Mouse (Mus musculus) hindbrain, embryonic 16.5 days (tissue): Measurements from ENCODE around the gene Usp44. TPM values are rescaled to one million over a fixed set of nuclear protein-coding genes. Genes with fewer than 3 reads are reported as not detected.

ENCODE experiments used
- ATAC-seq: fragments of 200-750 bp; cut with Nextera tagmentation; 2 replicates; pipeline ENCODE4 v1.8.0; 2017; ENCODE audit warnings: moderate TSS enrichment, moderate library complexity
- H3K27ac ChIP-seq: fragments of 300-500 bp; sonication (generic); 2 replicates; pipeline ENCODE4 v1.5.1; 2014; ENCODE audit warnings: low read depth, mild to moderate bottlenecking, control low read depth, low read length, moderate library complexity
- H3K27me3 ChIP-seq: fragments of 300-500 bp; sonication (generic); replicated peaks from 2 replicates; pipeline ENCODE4 v1.6.1; 2014; ENCODE audit warnings: low read length; ENCODE audit not compliant: control insufficient read depth, insufficient read depth
- H3K36me3 ChIP-seq: fragments of 300-500 bp; sonication (generic); 2 replicates; pipeline ENCODE4 v1.6.1; 2014; ENCODE audit warnings: mild to moderate bottlenecking, low read length, moderate library complexity, mixed read lengths; ENCODE audit not compliant: control insufficient read depth, insufficient read depth
- H3K4me1 ChIP-seq: fragments of 300-500 bp; sonication (generic); 2 replicates; pipeline ENCODE4 v1.6.1; 2014; ENCODE audit warnings: low read depth, low read length; ENCODE audit not compliant: control insufficient read depth, insufficient read depth
- H3K4me2 ChIP-seq: fragments of 300-500 bp; sonication (generic); 2 replicates; pipeline ENCODE4 v1.6.1; 2014; ENCODE audit warnings: mild to moderate bottlenecking, low read length, control low read depth, moderate library complexity
- H3K4me3 ChIP-seq: fragments of 300-500 bp; sonication (generic); 2 replicates; pipeline ENCODE4 v1.5.1; 2014; ENCODE audit warnings: mild to moderate bottlenecking, low read length, control low read depth, moderate library complexity
- H3K9ac ChIP-seq: fragments of 300-500 bp; sonication (generic); 2 replicates; pipeline ENCODE4 v1.6.1; 2014; ENCODE audit warnings: low read depth, mild to moderate bottlenecking, control low read depth, low read length, moderate library complexity
- H3K9me3 ChIP-seq: fragments of 300-500 bp; sonication (generic); 2 replicates; pipeline ENCODE4 v1.6.1; 2014; ENCODE audit warnings: mild to moderate bottlenecking, low read length, moderate library complexity; ENCODE audit not compliant: control insufficient read depth
- WGBS: fragments of 180-500 bp; shearing (Covaris S2); extraction: QIAGEN DNeasy Blood & Tissue Kit; methylation state at CpG from one replicate; pipeline ENCODE4 v1.1.7; 2014; 5-methylcytosine and 5-hydroxymethylcytosine counted together
- polyA plus RNA-seq: library from polyadenylated mRNA; unstranded; fragments of >200 nt; fragmentation: Nextera tagmentation; extraction: Ambion mirVana; gene quantifications from 2 replicates; pipeline ENCODE4 v1.2.1, GENCODE M21; 2015

The Usp44 gene
- polyA plus RNA-seq, 1 experiment from 2014 or later, result 0.29 TPM

DNA sequence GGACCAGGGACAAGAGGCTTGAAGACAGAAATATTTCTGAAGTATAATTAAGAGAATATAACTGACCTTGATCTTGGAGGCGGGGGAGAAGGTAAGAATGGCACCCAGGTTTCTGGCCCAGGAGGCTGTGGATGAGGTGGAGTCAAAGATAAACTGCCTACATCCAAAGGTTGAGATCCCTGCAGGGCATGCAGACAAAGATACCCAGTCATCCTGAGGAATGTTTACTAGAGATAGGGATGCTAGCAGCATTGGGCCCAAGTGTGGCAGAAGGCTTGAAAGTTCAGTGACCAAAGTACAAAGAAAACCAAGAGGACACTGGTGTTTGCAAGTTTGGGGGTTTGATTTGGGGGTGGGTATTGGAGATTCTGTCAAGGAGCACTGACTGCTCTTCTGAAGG lies 59.7 kb downstream of the Usp44 start:
- no peak for ATAC-seq
- H3K9me3 ChIP-seq, result no peaks in the 10 kb centered on the region
- H3K4me1 ChIP-seq, result peaks cover 8% of the 10 kb centered on the region
- no peaks in the 10 kb centered on the region for H3K27me3 ChIP-seq
- H3K4me2 ChIP-seq, result no peak overlapping the region
- H3K27ac ChIP-seq, result no peak overlapping the region
- H3K36me3 ChIP-seq, result no peaks in the 10 kb centered on the region
- no peak overlapping the region for H3K9ac ChIP-seq
- WGBS, result 100% methylated on average over 1 of the region's 1 CpGs
- no peak overlapping the region for H3K4me3 ChIP-seq

DNA sequence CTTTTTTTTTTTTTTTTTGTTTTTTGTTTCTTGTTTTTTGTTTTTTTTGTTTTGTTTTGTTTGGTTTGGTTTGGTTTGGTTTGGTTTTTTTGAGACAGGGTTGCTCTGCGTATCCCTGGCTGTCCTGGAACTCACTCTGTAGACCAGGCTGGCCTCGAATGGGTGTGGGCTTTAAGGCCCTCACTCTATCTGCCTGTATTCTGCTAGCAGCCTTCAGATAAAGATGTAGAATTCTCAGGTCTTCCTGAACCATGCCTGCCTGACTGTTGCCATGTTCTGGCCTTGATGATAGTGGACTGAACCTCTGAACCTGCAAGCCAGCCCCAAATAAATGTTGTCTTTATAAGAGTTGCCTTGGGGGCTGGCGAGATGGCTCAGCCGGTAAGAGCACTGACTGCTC lies 61.2 kb downstream of the Usp44 start:
- peaks cover 8% of the 10 kb centered on the region for H3K4me1 ChIP-seq
- no peak overlapping the region for H3K27ac ChIP-seq
- H3K36me3 ChIP-seq, result no peaks in the 10 kb centered on the region
- no peak overlapping the region for H3K9ac ChIP-seq
- WGBS, result 95% methylated on average over 4 of the region's 4 CpGs
- no peak overlapping the region for H3K4me2 ChIP-seq
- H3K9me3 ChIP-seq, result no peaks in the 10 kb centered on the region
- no peak overlapping the region for H3K4me3 ChIP-seq
- ATAC-seq, result no peak
- H3K27me3 ChIP-seq, result no peaks in the 10 kb centered on the region

DNA sequence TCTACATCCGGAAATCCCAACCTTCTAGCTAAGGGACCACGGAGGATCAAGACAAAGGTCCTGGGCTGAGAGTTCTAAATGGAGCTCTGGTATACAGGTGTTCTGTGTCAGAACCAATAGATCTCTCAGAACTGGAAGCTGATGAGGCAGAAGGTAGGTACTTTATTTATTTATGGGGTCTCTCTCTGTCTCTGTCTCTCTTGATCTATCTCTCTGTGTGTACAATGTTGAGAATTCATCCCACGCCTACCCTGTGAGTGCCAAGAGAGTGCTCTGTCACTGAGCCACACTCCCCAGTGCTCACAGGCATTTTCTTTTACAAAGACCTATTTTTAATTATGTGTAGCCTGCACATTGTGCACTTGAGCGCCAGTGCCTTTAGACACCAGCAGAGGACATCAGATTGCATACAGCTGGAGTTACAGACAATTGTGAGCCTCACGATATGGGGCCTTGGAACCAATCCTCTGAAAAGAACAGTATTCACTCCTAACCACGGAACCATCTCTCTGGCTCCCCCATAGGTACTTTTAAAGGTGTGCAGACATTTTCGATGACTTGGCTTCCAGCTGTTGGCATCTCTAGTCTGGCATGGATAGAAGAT lies 65.8 kb downstream of the Usp44 start, which contains the start of gene Metap2:
Gene Metap2 (minus strand): TSS at position 51 of the 604 bp plus-strand sequence.
- Histone ChIP-seq H3K27ac (no peak within 1 kb of the TSS), H3K27me3 (no peaks in the 10 kb centered on the region), H3K4me3 (no peak within 1 kb of the TSS), H3K4me2 (no peak within 1 kb of the TSS), H3K4me1 (no peaks in the 10 kb centered on the region), H3K9ac (no peak within 1 kb of the TSS), H3K36me3 (no peaks in the 10 kb centered on the region), H3K9me3 (no peaks in the 10 kb centered on the region)
- WGBS, result 58% methylated on average over 7 of the region's 7 CpGs
- no peak for ATAC-seq

DNA sequence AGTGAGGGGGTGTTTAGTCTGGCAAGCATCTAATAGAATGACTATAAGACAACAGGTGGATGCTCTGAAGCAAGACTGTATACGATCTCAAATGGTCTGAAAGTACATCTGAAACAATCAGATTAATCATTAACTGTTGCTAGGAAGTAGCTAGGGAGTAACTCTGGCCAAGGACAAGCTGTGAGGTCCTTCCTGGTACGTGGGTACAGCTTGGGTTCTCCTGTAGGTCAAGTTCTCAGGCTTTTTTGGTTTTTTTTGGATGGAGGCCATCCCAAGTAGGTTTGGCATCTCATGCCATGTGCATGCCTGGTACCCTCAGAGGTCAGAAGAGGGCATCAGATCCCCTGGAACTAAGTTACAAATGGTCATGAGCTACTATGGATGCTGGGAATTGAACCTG lies 67.9 kb downstream of the Usp44 start:
- ATAC-seq, result no peak
- Histone ChIP-seq H3K27me3 (no peaks in the 10 kb centered on the region), H3K27ac (no peak overlapping the region), H3K9ac (no peak overlapping the region), H3K4me3 (no peak overlapping the region), H3K4me2 (no peak overlapping the region), H3K9me3 (no peaks in the 10 kb centered on the region), H3K4me1 (no peaks in the 10 kb centered on the region), H3K36me3 (no peaks in the 10 kb centered on the region)
- WGBS, result 54% methylated on average over 2 of the region's 2 CpGs

DNA sequence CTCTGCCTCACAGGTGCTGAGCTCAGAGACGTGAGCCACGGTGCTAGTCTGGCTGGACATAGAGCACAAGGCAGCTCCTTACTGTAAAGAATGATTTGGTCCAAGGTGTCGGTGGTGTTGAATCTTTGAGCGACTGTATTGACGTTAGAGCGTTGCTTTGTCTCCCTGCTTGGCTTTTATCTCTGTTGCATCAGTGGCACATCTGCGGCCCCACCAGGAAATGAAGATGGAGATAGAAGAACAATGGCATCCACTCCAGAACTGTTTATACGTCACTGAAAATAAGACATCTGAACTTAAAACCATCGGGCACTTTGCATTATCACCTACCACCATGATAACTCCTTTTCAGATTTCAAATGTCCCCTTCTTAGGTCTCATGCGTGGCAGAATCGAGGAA lies 68.6 kb downstream of the Usp44 start:
- Histone ChIP-seq H3K9ac (no peak overlapping the region), H3K9me3 (no peaks in the 10 kb centered on the region), H3K36me3 (no peaks in the 10 kb centered on the region), H3K4me2 (no peak overlapping the region), H3K4me3 (no peak overlapping the region), H3K27ac (no peak overlapping the region), H3K4me1 (no peaks in the 10 kb centered on the region), H3K27me3 (no peaks in the 10 kb centered on the region)
- no peak for ATAC-seq
- 92% methylated on average over 11 of the region's 11 CpGs for WGBS

DNA sequence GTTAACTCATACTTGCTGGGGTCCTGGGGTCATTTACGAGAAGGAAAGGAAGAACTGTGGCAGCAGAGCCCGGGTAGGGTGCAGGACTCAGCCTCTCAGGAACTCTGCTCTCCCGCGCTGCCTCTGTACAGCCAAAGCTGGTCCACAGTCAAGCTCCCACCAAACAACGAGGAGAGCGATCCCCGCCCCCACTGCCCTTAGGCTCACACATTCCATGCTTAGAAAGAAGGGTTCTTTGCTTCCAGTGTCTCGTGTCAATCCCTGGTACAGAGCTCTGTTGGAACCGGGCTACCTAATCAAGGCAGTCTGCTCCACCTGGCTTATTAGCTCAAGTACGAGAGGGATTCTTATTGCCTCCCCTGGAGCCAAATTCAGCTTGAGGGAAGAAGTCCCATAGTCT lies 76.0 kb downstream of the Usp44 start:
- H3K4me1 ChIP-seq, result no peaks in the 10 kb centered on the region
- H3K27me3 ChIP-seq, result no peaks in the 10 kb centered on the region
- no peak overlapping the region for H3K4me2 ChIP-seq
- no peak overlapping the region for H3K4me3 ChIP-seq
- no peaks in the 10 kb centered on the region for H3K9me3 ChIP-seq
- 72% methylated on average over 10 of the region's 10 CpGs for WGBS
- H3K36me3 ChIP-seq, result no peaks in the 10 kb centered on the region
- H3K27ac ChIP-seq, result no peak overlapping the region
- H3K9ac ChIP-seq, result no peak overlapping the region
- no peak for ATAC-seq

Other genes starting within 250 kb of the Usp44 start
- 48.3 and 54.7 TPM in 2 replicates for gene Snrpf, start 241.8 kb upstream of the Usp44 start, polyA plus RNA-seq
- gene Ntn4, start 190.9 kb upstream of the Usp44 start, polyA plus RNA-seq, result 0.81 and 1.4 TPM in 2 replicates
- 138 and 152 TPM in 2 replicates for gene Metap2, start 65.5 kb downstream of the Usp44 start, polyA plus RNA-seq
- gene Vezt, start 204.3 kb downstream of the Usp44 start, polyA plus RNA-seq, result 52.1 and 54.0 TPM in 2 replicates
- gene Fgd6, start 204.4 kb downstream of the Usp44 start, polyA plus RNA-seq, result 2.2 and 2.5 TPM in 2 replicates